Mouse (Mus musculus) layer of hippocampus, adult 11-12 months (tissue): Measurements from ENCODE around the gene Tmem167.
"Not testable (repeated sequence)": the region's sequence is repeated elsewhere in the genome, so short reads cannot be mapped to it uniquely, and the experiment has no call there.

ENCODE experiments used
- DNase-seq: peaks from one replicate; pipeline ENCODE4 v3.0.0; 2022; ENCODE audit warnings: low spot score

Tmem167 gene

GRCm38 (mm10) chr13:90088962-90089824 is at the start of gene Tmem167, which contains the start of gene Xrcc4:
TSS of gene Tmem167 (plus strand) at chr13:90089123.
TSS of gene Xrcc4 (minus strand) at chr13:90089608.
- peak; percentile 99 for DNase-seq

- DNase-seq, result no peak
Observed at GRCm38 (mm10) chr13:90039613-90040012, 49.3 kb upstream of the Tmem167 start.

- no peak for DNase-seq
Observed at GRCm38 (mm10) chr13:90051735-90052134, 37.2 kb upstream of the Tmem167 start.

- no peak for DNase-seq
Observed at GRCm38 (mm10) chr13:90052408-90052807, 36.5 kb upstream of the Tmem167 start.

GRCm38 (mm10) chr13:90061877-90062276 is 27.0 kb upstream of the Tmem167 start:
- DNase-seq, result no peak

- no peak for DNase-seq
Observed at GRCm38 (mm10) chr13:90089825-90090183, 881 bp downstream of the Tmem167 start.

GRCm38 (mm10) chr13:90101514-90101913 is 12.6 kb downstream of the Tmem167 start:
- DNase-seq, result no peak

- DNase-seq, result no peak
Observed at GRCm38 (mm10) chr13:90106139-90106538, 17.2 kb downstream of the Tmem167 start.

- DNase-seq, result not testable (repeated sequence)
Observed at GRCm38 (mm10) chr13:90108746-90109145, 19.8 kb downstream of the Tmem167 start.

- no peak for DNase-seq
Observed at GRCm38 (mm10) chr13:90111681-90112080, 22.8 kb downstream of the Tmem167 start.

- DNase-seq, result peak; percentile 54
Observed at GRCm38 (mm10) chr13:90136156-90136910, 47.4 kb downstream of the Tmem167 start.

- no peak for DNase-seq
Observed at GRCm38 (mm10) chr13:90141681-90142080, 52.8 kb downstream of the Tmem167 start.

- DNase-seq, result no peak
Observed at GRCm38 (mm10) chr13:90143245-90143644, 54.3 kb downstream of the Tmem167 start.

- no peak for DNase-seq
Observed at GRCm38 (mm10) chr13:90151881-90152280, 63.0 kb downstream of the Tmem167 start.

- no peak for DNase-seq
Observed at GRCm38 (mm10) chr13:90152536-90153273, 63.8 kb downstream of the Tmem167 start.

- no peak for DNase-seq
Observed at GRCm38 (mm10) chr13:90164147-90164546, 75.2 kb downstream of the Tmem167 start.

GRCm38 (mm10) chr13:90167044-90167443 is 78.1 kb downstream of the Tmem167 start:
- DNase-seq, result no peak

- DNase-seq, result no peak
Observed at GRCm38 (mm10) chr13:90170100-90170781, 81.3 kb downstream of the Tmem167 start.

- no peak for DNase-seq
Observed at GRCm38 (mm10) chr13:90170782-90171179, 81.9 kb downstream of the Tmem167 start.

- DNase-seq, result no peak
Observed at GRCm38 (mm10) chr13:90171390-90171789, 82.5 kb downstream of the Tmem167 start.

GRCm38 (mm10) chr13:90175662-90176061 is 86.7 kb downstream of the Tmem167 start:
- no peak for DNase-seq

GRCm38 (mm10) chr13:90182262-90182661 is 93.3 kb downstream of the Tmem167 start:
- no peak for DNase-seq
